Mouse (Mus musculus) MEL (cell line): ENCODE results near the gene Il12rb1. TPM values are rescaled to one million over a fixed set of nuclear protein-coding genes. Genes with fewer than 3 reads are reported as not detected.

ENCODE experiments used
- DNase-seq: peaks from one replicate; pipeline ENCODE4 v3.0.0; 2011; ENCODE audit warnings: low read depth, low spot score
- H3K27ac ChIP-seq: 2 replicates; pipeline ENCODE4 v1.5.1; 2012; ENCODE audit warnings: low read depth, mild to moderate bottlenecking, control low read depth, low read length, moderate library complexity; ENCODE audit not compliant: control insufficient read depth
- H3K27me3 ChIP-seq, 2 experiments: fragments of 150-350 bp in 1 of 2; sonication (generic) in 1 of 2; 2 replicates each; pipeline ENCODE4 v1.6.1; 2012; ENCODE audit warnings: low read length in 2 of 2, mild to moderate bottlenecking in 2 of 2, improper control_type of control experiment in 1 of 2, moderate library complexity in 1 of 2; ENCODE audit not compliant: insufficient read depth in 2 of 2, control insufficient read depth in 1 of 2
- H3K36me3 ChIP-seq, 2 experiments: 2 replicates each; pipeline ENCODE4 v1.6.1; 2012 to 2014; ENCODE audit warnings: low read length in 2 of 2, improper control_type of control experiment in 1 of 2, inconsistent platforms in 1 of 2, mild to moderate bottlenecking in 1 of 2; ENCODE audit not compliant: insufficient read depth in 2 of 2, control insufficient read depth in 1 of 2
- H3K4me1 ChIP-seq, 2 experiments: fragments of 150-350 bp in 1 of 2; sonication (generic) in 1 of 2; 2 replicates each; pipeline ENCODE4 v1.6.1; 2012; ENCODE audit warnings: low read length in 2 of 2, improper control_type of control experiment in 1 of 2, mild to moderate bottlenecking in 1 of 2; ENCODE audit not compliant: insufficient read depth in 2 of 2, control insufficient read depth in 1 of 2
- H3K4me3 ChIP-seq, 2 experiments: fragments of 150-350 bp in 1 of 2; sonication (generic) in 1 of 2; 2 replicates each; pipeline ENCODE4 v1.5.1; 2012; ENCODE audit warnings: low read depth in 2 of 2, low read length in 2 of 2, mild to moderate bottlenecking in 2 of 2, moderate library complexity in 2 of 2, control low read depth in 1 of 2, improper control_type of control experiment in 1 of 2; ENCODE audit not compliant: control insufficient read depth in 1 of 2, insufficient read depth in 1 of 2
- H3K79me2 ChIP-seq: 2 replicates; pipeline ENCODE4 v1.6.1; 2012; ENCODE audit warnings: mild to moderate bottlenecking, low read length, moderate library complexity; ENCODE audit not compliant: control insufficient read depth, poor library complexity, insufficient read depth
- H3K9ac ChIP-seq: 2 replicates; pipeline ENCODE4 v1.6.1; 2012; ENCODE audit warnings: low read depth, mild to moderate bottlenecking, control low read depth, low read length, moderate library complexity; ENCODE audit not compliant: control insufficient read depth, poor library complexity, severe bottlenecking
- H3K9me3 ChIP-seq: fragments of 150-350 bp; sonication (generic); replicated peaks from 2 replicates; pipeline ENCODE4 v1.6.1; 2012; ENCODE audit warnings: mild to moderate bottlenecking, low read length, improper control_type of control experiment, moderate library complexity; ENCODE audit not compliant: insufficient read depth
- BHLHE40 ChIP-seq: IDR thresholded peaks from 2 replicates; pipeline ENCODE4 v1.6.1; 2012; ENCODE audit warnings: low read depth, mild to moderate bottlenecking, inconsistent platforms, low read length, improper control_type of control experiment, borderline replicate concordance
- CHD1 ChIP-seq: IDR thresholded peaks from 2 replicates; pipeline ENCODE4 v1.6.1; 2012; ENCODE audit warnings: low read depth, mild to moderate bottlenecking, inconsistent platforms, low read length, improper control_type of control experiment
- CTCF ChIP-seq, 3 experiments: IDR thresholded peaks in 2 of 3; conservative IDR thresholded peaks in 1 of 3; 2 replicates each; pipeline ENCODE4 v1.5.1; 2011 to 2012; ENCODE audit warnings: low read length in 3 of 3, low read depth in 2 of 3, mild to moderate bottlenecking in 2 of 3, improper control_type of control experiment in 1 of 3, inconsistent platforms in 1 of 3, mixed read lengths in 1 of 3, moderate library complexity in 1 of 3; ENCODE audit not compliant: control insufficient read depth in 1 of 3, insufficient read depth in 1 of 3, poor library complexity in 1 of 3, severe bottlenecking in 1 of 3
- ELF1 ChIP-seq: IDR thresholded peaks from 2 replicates; pipeline ENCODE4 v1.6.1; 2014; ENCODE audit warnings: low read depth, mild to moderate bottlenecking, inconsistent platforms, low read length, improper control_type of control experiment, moderate library complexity
- EP300 ChIP-seq, 2 experiments: IDR thresholded peaks; 2 replicates each; pipeline ENCODE4 v1.6.1; 2011; ENCODE audit warnings: improper control_type of control experiment in 2 of 2, low read length in 2 of 2, low read depth in 1 of 2, mild to moderate bottlenecking in 1 of 2
- ETS1 ChIP-seq: IDR thresholded peaks from 2 replicates; pipeline ENCODE4 v1.6.1; 2012; ENCODE audit warnings: low read depth, mild to moderate bottlenecking, inconsistent platforms, low read length, improper control_type of control experiment, moderate library complexity
- GABPA ChIP-seq: IDR thresholded peaks from 2 replicates; pipeline ENCODE4 v1.6.1; 2012; ENCODE audit warnings: low read depth, mild to moderate bottlenecking, inconsistent platforms, low read length, improper control_type of control experiment, moderate library complexity
- GATA1 ChIP-seq: IDR thresholded peaks from 2 replicates; pipeline ENCODE4 v1.6.1; 2011; ENCODE audit warnings: low read depth, low read length, improper control_type of control experiment
- HCFC1 ChIP-seq: IDR thresholded peaks from 2 replicates; pipeline ENCODE4 v1.6.1; 2012; ENCODE audit warnings: low read depth, mild to moderate bottlenecking, inconsistent platforms, low read length, improper control_type of control experiment, moderate library complexity
- MEF2A ChIP-seq: IDR thresholded peaks from 2 replicates; pipeline ENCODE4 v1.6.1; 2014; ENCODE audit warnings: low read depth, mild to moderate bottlenecking, inconsistent platforms, low read length, improper control_type of control experiment; ENCODE audit not compliant: poor library complexity, insufficient replicate concordance, severe bottlenecking; ENCODE audit errors: extremely low read depth
- MYB ChIP-seq: IDR thresholded peaks from 2 replicates; pipeline ENCODE4 v1.6.1; 2011; ENCODE audit warnings: mild to moderate bottlenecking, low read depth, low read length, improper control_type of control experiment
- MYC ChIP-seq: IDR thresholded peaks from 2 replicates; pipeline ENCODE4 v1.6.1; 2011; ENCODE audit warnings: low read depth, mild to moderate bottlenecking, low read length, improper control_type of control experiment, moderate library complexity
- POLR2A ChIP-seq, 2 experiments: IDR thresholded peaks; 2 replicates each; pipeline ENCODE4 v1.6.1; 2011 to 2012; ENCODE audit warnings: low read length in 2 of 2, mild to moderate bottlenecking in 2 of 2, control low read depth in 1 of 2, improper control_type of control experiment in 1 of 2, low read depth in 1 of 2, moderate library complexity in 1 of 2; ENCODE audit not compliant: control insufficient read depth in 1 of 2, insufficient read depth in 1 of 2, poor library complexity in 1 of 2
- POLR2AphosphoS2 ChIP-seq: IDR thresholded peaks from 2 replicates; pipeline ENCODE4 v1.6.1; 2011; ENCODE audit warnings: low read length, improper control_type of control experiment
- POLR2AphosphoS5 ChIP-seq: IDR thresholded peaks from 2 replicates; pipeline ENCODE4 v1.6.1; 2012; ENCODE audit warnings: low read depth, borderline replicate concordance, mild to moderate bottlenecking, inconsistent platforms, low read length, moderate library complexity, mixed read lengths
- RAD21 ChIP-seq: IDR thresholded peaks from 2 replicates; pipeline ENCODE4 v1.6.1; 2011; ENCODE audit warnings: mild to moderate bottlenecking, low read depth, low read length, improper control_type of control experiment
- SIN3A ChIP-seq: IDR thresholded peaks from 2 replicates; pipeline ENCODE4 v1.6.1; 2012; ENCODE audit warnings: low read length, improper control_type of control experiment, inconsistent platforms
- SMC3 ChIP-seq: IDR thresholded peaks from 2 replicates; pipeline ENCODE4 v1.6.1; 2011; ENCODE audit warnings: low read depth, low read length, improper control_type of control experiment
- TAL1 ChIP-seq: IDR thresholded peaks from 2 replicates; pipeline ENCODE4 v1.6.1; 2012; ENCODE audit warnings: mild to moderate bottlenecking, inconsistent platforms, low read length, moderate library complexity, mixed read lengths
- TCF12 ChIP-seq: IDR thresholded peaks from 2 replicates; pipeline ENCODE4 v1.6.1; 2014; ENCODE audit warnings: low read depth, mild to moderate bottlenecking, inconsistent platforms, low read length, improper control_type of control experiment, moderate library complexity
- UBTF ChIP-seq: IDR thresholded peaks from 2 replicates; pipeline ENCODE4 v1.6.1; 2012; ENCODE audit warnings: low read depth, mild to moderate bottlenecking, inconsistent platforms, low read length, improper control_type of control experiment, moderate library complexity, borderline replicate concordance; ENCODE audit not compliant: insufficient read depth
- USF1 ChIP-seq: IDR thresholded peaks from 2 replicates; pipeline ENCODE4 v1.6.1; 2014; ENCODE audit warnings: low read depth, mild to moderate bottlenecking, inconsistent platforms, low read length, improper control_type of control experiment, moderate library complexity
- USF2 ChIP-seq, 2 experiments: IDR thresholded peaks; 2 replicates each; pipeline ENCODE4 v1.6.1; 2011 to 2012; ENCODE audit warnings: improper control_type of control experiment in 2 of 2, low read length in 2 of 2, borderline replicate concordance in 1 of 2, inconsistent platforms in 1 of 2, low read depth in 1 of 2, mild to moderate bottlenecking in 1 of 2; ENCODE audit not compliant: insufficient read depth in 1 of 2
- ZC3H11A ChIP-seq: IDR thresholded peaks from 2 replicates; pipeline ENCODE4 v1.6.1; 2012; ENCODE audit warnings: low read depth, mild to moderate bottlenecking, inconsistent platforms, low read length, improper control_type of control experiment
- ZKSCAN1 ChIP-seq: IDR thresholded peaks from 2 replicates; pipeline ENCODE4 v1.6.1; 2012; ENCODE audit warnings: low read depth, mild to moderate bottlenecking, inconsistent platforms, low read length, improper control_type of control experiment, moderate library complexity
- ZNF384 ChIP-seq: IDR thresholded peaks from 2 replicates; pipeline ENCODE4 v1.6.1; 2012; ENCODE audit warnings: low read depth, mild to moderate bottlenecking, inconsistent platforms, low read length, improper control_type of control experiment
- polyA plus RNA-seq, 2 experiments: library from polyadenylated mRNA; stranded (reverse) in 1 of 2; unstranded in 1 of 2; fragments of >175 nt in 1 of 2; fragments of >200 nt in 1 of 2; gene quantifications; 2 replicates each; pipeline versions ENCODE4 v1.2.1 to v1.2.4; 2012; ENCODE audit warnings: low replicate concordance in 2 of 2, low read depth in 1 of 2; ENCODE audit not compliant: insufficient read length in 2 of 2, insufficient read depth in 1 of 2, missing spikeins in 1 of 2
- total RNA-seq: library from RNA; depleted of rRNA; stranded (reverse); fragments of 300-350 nt; gene quantifications from 2 replicates; pipeline ENCODE4 v1.2.3, GENCODE M21; 2012

Il12rb1 gene
- total and polyA plus RNA-seq, 3 experiments = 1.2 to 2.2 TPM; not detected in 1

GRCm38 (mm10) chr8:70827010-70827409 lies 18.8 kb downstream of the Il12rb1 start:
- no peak overlapping the region for H3K9ac ChIP-seq
- DNase-seq = peak; percentile 49
- no peaks in the 10 kb centered on the region; a peak in 1 of 4 replicates for H3K4me1 ChIP-seq
- H3K4me3 ChIP-seq = no peak overlapping the region
- TF ChIP-seq USF2 (IDR thresholded peaks at IDR 0.05; ENCODE audit: borderline replicate concordance in 1 of 2, insufficient read depth in 1 of 2, low read depth in 1 of 2, low read length in 2 of 2) = no peak
- TF ChIP-seq MYC = no peak
- TF ChIP-seq RAD21 = peak; percentile 20; the same call in 1 of the 2 replicates
- no peak for TF ChIP-seq MEF2A
- TF ChIP-seq MYB = no peak
- TF ChIP-seq ZNF384 = no peak
- no peak for TF ChIP-seq POLR2AphosphoS5
- TF ChIP-seq ZKSCAN1 = no peak
- TF ChIP-seq SMC3 = peak; percentile 53
- TF ChIP-seq GATA1 = no peak
- TF ChIP-seq POLR2A (IDR thresholded peaks at IDR 0.05; ENCODE audit: control insufficient read depth in 1 of 2, insufficient read depth in 1 of 2, low read depth in 1 of 2, low read length in 2 of 2, poor library complexity in 1 of 2) = no peak
- TF ChIP-seq ZC3H11A = no peak
- TF ChIP-seq TCF12 = no peak
- peak; percentile 46 to 50 (median 49) for TF ChIP-seq CTCF (IDR thresholded peaks at IDR 0.05 in 2 of 3, conservative IDR thresholded peaks at IDR 0.05 in 1 of 3; ENCODE audit: control insufficient read depth in 1 of 3, insufficient read depth in 1 of 3, low read depth in 2 of 3, low read length in 3 of 3, poor library complexity in 1 of 3, severe bottlenecking in 1 of 3)
- no peak for TF ChIP-seq POLR2AphosphoS2
- TF ChIP-seq EP300 (IDR thresholded peaks at IDR 0.05; ENCODE audit: low read depth in 1 of 2, low read length in 2 of 2) = no peak
- TF ChIP-seq, all 39 proteins: peak for 3
- Histone ChIP-seq H3K9me3 (no peaks in the 10 kb centered on the region), H3K27me3 (no peaks in the 10 kb centered on the region), H3K36me3 (no peaks in the 10 kb centered on the region), H3K79me2 (no peaks in the 10 kb centered on the region), H3K27ac (no peak overlapping the region)

DNA sequence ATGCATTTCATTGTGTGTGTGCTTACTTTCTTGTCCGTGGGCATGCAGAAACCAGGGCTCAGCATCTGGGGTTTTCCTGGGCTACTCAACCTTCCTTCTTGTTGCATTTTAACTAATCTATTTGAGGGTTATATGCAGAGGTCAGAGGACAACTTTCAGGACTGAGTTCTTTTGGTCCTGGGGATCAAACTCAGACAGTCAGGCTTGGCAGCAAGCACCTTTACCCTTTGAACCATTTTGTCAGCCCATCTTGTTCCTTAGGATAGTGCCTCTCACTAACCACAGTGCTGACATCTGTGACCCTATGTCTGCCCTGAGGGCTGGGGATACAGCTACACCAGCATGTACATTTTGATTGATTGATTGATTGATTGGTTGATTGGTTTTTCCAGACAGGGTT lies 19.5 kb downstream of the Il12rb1 start:
- no peak for TF ChIP-seq UBTF
- TF ChIP-seq USF1 = no peak
- no peak for TF ChIP-seq SMC3
- TF ChIP-seq GABPA = no peak
- TF ChIP-seq BHLHE40 = no peak
- no peak for TF ChIP-seq GATA1
- no peak for TF ChIP-seq CHD1
- TF ChIP-seq ETS1 = no peak
- TF ChIP-seq EP300 (IDR thresholded peaks at IDR 0.05; ENCODE audit: low read depth in 1 of 2, low read length in 2 of 2) = no peak
- no peak for TF ChIP-seq USF2 (IDR thresholded peaks at IDR 0.05; ENCODE audit: borderline replicate concordance in 1 of 2, insufficient read depth in 1 of 2, low read depth in 1 of 2, low read length in 2 of 2)
- TF ChIP-seq HCFC1 = no peak
- TF ChIP-seq ELF1 = no peak
- no peak for TF ChIP-seq POLR2AphosphoS5
- TF ChIP-seq SIN3A = no peak
- no peak for TF ChIP-seq TAL1
- TF ChIP-seq, all 39 proteins: peak for 0
- Histone ChIP-seq H3K79me2 (no peaks in the 10 kb centered on the region), H3K36me3 (no peaks in the 10 kb centered on the region), H3K27ac (no peak overlapping the region), H3K27me3 (no peaks in the 10 kb centered on the region), H3K4me3 (no peak overlapping the region), H3K4me1 (no peaks in the 10 kb centered on the region), H3K9me3 (no peaks in the 10 kb centered on the region), H3K9ac (no peak overlapping the region)
- DNase-seq = no peak
